Mouse (Mus musculus): ENCODE data around the gene Cyp4v3. TPM values are rescaled to one million over a fixed set of nuclear protein-coding genes. Genes with fewer than 3 reads are reported as not detected.
"Not testable (repeated sequence)": the region's sequence is repeated elsewhere in the genome, so short reads cannot be mapped to it uniquely, and the experiment has no call there.

Cyp4v3 gene
- 1 to 10 TPM; 7.4 to 9.7 (median 8.2) TPM for total RNA-seq (2022)

DNA sequence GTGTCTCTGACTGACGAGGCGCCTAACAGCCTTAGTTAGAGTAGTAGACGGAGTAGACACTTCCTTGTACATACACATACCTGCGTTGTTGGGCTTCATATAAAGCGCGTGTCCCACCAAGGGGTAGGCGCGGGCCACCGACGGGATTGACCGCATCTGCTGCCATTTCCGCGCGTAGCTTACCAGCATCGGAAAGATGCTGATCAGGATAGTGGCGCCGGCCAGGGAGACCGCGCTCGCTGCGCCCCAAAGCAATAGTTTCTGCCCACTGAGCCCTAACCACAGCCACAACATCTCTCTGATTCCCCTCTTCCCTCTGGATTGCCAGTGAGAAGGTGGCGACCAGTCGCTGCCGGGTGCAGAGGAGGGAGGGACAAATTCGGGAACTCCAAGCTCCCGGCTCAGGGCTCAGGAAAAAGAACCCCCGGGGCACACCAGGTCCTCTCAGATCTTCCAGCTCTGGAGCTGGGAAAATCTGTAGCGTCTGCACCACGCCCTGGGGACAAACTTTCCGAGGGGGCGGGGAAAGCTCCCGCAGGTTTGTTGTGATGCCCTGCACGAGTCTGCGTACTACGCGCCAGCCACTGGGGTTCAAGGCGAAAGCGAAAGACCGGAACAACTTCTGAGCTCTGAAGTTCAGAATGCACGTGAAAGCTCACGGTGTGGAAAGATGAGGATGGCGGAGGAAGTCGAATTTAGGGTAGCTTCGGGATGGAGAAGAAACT is at the start of gene Cyp4v3:
TSS of gene Cyp4v3 (minus strand) at position 532 of the 725 bp plus-strand sequence.
- peak; percentile 21 to 33 for DNase-seq (ENCODE audit: low spot score in 2 of 2)

DNA sequence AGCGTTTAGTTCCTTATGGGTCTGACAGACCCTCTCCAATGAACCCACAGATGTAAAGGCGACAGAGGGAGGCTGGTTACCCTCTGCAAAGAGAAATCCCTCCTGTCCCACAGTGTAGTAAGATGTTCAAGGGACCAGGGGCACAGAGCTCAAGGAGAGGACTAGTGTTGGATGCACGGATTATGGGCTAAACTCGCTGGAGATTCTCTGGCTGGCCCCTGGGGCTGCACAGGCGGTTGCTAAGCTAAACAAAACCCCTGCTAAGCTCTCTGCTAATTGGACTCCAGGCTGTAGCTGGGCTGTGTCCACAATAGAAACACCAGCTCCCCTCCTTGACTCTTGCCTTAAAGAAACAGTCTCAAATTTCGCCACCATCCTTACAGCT is 48.9 kb upstream of the Cyp4v3 start, which contains the start of gene Fam149a:
TSS of gene Fam149a (minus strand) at position 329 of the 385 bp plus-strand sequence.
- DNase-seq (ENCODE audit: low spot score in 2 of 2): no peak

DNA sequence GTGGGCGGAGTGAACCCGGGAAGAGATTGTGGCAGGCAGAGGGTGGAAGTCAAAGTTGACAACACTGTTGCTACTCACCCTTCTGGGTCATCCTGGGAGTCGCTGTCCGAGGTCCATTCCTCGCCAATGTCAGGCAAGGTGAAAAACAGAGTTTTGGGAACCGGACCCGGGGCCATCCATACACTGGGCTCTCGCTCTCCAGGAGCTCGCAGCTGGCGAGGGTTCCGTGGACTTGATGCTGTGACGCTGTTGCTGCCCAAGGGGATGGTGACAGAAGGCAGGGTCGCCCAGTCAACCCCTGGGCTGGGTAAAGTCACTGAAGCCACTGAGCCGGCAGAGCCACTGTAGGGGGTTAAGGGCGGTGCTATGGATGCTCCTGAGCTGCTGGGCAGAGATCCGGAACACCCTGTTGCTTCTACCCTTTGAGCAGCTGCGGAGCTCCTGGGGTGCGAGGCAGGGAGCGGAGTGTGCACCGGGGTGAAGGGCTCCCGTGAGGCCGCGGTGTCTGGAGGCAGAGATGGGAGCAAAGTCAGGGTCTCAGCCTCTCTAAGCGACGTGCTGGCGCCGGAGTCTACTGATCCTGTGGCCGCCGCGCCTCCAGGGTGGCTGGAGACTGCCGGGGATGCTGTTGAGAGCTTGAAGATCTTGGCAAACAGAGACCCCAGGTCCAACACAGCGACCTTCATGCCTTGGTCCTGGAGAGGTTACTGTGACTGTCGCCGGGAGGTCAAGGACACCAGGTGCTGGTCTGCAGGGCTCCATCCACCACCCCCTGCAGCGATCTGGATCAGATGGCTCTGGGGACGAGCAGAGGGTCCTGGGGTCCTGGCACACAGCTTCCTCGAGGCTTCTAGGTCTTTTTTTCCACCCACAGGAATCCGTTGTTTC is 48.3 kb upstream of the Cyp4v3 start:
- DNase-seq (ENCODE audit: low spot score in 2 of 2): no peak

DNA sequence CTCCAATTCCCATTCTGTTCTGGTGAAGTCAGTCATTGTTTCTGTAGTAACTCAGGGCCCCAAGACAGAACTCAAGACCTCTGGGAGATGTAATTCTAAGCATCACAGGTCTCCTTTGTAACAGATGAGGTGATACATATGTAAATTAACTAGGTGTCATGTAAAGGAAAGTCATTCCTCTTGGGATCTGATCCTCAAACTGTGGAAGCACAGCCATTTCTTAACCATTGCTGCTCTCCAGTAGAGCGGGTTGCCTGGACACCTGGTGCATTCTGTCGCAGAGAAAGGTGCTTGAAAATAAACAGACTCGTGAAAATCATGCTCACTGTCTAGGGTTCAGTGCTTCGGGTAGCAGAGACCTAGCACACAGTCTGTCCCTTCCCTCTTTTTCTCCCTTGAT is 47.6 kb upstream of the Cyp4v3 start:
- no peak for DNase-seq (ENCODE audit: low spot score in 2 of 2)

DNA sequence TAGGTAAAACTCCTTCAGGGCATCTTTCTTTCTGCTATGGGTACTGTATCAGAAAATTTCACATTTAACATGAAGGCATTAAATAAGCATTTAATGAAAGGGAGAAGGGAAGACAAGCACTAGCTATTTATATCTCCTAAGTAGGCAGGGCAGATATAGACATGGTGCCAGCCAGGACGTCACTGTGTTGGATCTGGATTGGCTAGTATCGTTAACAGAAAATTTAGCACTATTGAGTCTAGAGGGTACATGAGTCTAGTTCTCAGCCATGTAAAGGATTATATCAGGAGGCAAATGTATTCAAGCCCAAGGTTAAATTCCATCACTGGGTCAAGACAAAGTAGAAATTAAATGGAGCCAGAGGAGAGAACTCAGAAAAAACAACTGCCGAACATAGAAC is 41.1 kb upstream of the Cyp4v3 start:
- DNase-seq (ENCODE audit: low spot score in 2 of 2): no peak

DNA sequence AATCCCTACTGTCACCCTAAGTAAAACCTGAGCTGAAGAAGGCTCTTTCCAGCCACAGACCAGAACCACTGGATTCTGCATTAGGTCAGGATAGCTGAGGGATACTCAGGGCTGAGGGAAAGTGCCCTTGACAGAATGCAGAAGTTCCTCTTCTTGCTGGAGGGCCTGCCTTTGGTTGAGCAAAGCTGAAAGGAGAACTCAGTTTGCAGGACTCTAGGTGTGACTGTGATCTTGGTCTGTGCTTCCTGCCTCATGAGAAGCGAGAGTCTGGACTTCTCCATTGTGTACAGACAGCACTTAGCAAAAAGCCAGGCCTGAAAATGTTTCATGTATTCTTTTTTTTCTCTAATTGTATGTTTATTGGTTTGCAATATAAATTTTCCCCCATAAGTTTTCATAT is 34.1 kb upstream of the Cyp4v3 start:
- no peak for DNase-seq (ENCODE audit: low spot score in 2 of 2)

DNA sequence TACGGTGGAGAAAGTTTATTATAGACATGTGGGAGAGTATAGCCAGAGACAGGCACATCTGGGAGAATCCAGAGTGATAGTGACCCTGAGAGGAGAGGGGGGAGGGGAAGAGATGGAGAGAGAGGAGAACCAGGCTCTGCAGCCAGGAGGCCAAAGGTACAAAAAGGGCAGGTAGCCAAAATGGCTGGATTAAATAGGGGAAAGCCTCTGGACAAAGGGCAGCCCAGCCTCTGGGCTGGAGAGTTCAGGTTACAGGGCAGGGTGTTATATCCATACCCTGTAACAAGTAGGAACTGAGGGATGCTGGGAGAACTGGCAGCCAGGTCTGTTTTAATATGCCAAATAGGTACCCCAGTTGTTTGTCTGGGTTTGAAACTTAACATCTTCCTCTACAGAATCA is 30.2 kb upstream of the Cyp4v3 start:
- DNase-seq (ENCODE audit: low spot score in 2 of 2): no peak

DNA sequence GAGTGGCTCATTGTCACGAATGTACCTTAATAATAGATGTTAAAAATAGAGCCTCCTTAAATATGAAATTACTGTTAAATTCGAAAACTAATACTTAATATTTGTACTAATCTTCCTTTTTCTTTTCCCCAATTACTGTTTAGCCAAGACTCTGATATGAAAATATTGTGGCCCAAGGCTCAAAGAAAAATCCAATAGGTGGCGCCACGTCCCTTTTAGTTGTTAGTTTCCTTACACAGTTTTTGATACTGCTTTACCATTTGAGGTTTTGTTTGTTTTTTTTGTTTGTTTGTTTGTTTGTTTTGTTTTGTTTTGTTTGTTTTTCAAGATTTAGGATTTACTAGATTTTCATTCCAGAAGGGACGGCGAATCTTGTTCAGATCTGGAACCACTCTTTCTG is 29.3 kb upstream of the Cyp4v3 start:
- no peak for DNase-seq (ENCODE audit: low spot score in 2 of 2)

DNA sequence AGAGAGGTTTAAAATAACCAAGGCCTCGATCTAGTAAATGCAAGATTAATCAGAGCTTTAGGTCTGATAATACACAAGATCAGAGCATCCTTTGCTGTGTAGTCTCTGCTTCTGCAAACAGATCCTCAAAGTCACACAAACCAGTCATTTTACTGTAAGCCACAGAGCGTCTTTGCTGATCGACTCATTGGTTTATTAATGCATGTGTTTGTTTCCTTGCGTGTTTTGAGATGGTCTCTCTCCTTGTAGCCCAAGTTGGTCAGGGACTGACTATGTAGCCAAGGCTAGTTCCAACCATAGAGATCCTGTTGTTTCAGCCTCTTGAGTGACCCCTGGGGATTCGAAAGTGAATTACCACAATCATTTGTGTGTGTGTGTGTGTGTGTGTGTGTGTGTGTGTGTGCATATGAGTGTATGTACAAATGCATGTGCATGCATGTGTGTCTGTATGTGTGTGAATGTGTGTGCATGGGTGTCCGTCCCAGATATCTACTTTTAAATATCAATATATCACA is 26.1 kb upstream of the Cyp4v3 start:
- no peak for DNase-seq (ENCODE audit: low spot score in 2 of 2)

DNA sequence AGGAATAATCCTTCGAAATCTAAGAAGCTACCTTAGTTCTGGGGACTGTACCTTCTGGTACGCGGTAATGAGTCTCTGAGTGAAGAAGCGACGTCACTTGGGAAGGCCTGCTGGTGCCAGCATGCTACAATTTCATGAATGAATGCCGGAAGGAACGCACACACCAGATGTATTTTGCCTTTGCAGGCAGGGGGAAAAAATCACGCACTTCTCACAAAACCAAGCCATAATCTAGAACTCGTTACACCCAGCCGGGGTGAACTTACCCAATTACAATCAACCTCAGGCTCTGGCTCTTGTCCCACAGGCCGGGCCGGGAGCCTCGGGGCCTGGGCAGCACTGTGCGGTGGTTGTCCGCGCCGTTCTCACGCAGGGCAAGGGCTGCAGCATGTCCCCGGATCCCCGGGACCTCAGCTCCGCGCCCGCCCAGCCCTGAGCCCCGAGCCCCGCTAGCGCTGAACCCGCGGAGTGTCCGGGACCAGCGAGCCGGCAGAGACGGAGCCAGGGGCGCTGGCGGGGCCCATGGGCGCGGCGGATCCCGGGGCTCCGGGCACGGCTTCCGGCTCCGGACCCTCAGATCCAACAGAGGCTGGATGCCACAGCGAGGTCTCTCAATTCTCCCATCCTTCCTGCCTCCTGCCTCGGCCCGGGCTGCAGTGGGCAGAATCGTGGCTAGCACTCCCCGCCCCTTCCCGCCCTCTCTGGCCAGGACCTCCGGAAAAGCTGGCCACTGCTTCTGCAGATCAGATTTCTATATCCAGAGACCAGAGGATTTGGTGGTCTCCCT is 25.3 kb upstream of the Cyp4v3 start:
- DNase-seq (ENCODE audit: low spot score in 2 of 2): peak; percentile 32 to 38

DNA sequence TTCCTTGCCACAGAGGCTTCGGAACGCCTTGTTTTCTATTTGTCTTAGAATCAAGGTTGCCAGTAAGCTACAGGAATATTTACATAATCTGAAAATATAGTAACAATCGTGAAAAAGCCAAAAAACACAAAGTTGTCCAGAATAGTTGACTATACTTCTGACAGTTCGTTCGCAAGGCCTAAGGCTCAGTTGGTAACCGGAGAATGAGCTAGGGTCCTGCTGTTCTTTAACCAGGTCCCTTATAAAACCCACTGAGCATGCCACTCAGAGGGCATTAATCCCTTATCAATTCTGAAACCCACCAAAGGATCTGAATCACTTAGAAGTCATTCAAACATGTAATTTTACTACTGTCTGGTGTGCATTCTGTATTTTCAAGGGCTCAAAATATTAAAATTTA is 22.8 kb upstream of the Cyp4v3 start:
- DNase-seq (ENCODE audit: low spot score in 2 of 2): no peak

DNA sequence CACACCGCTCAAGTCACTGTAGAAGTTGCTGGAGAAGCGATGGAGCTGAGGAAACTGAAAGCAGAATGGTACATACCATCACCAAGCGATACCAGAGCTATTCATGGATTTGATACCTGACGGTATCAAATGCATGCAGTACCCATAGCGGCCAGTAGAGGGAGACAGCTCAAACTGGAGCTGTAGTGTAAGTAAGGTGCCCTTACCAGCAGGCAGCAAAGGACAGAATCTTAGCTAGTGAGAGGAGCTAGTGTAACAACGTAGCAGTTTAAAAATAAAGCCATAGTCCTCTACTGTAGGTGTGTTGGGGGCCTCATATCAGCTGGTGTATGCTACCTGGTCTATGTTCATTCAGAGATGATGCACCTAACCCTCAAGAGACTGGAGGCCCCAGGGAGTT is 12.0 kb upstream of the Cyp4v3 start:
- DNase-seq (ENCODE audit: low spot score in 2 of 2): peak; percentile 26 to 53

DNA sequence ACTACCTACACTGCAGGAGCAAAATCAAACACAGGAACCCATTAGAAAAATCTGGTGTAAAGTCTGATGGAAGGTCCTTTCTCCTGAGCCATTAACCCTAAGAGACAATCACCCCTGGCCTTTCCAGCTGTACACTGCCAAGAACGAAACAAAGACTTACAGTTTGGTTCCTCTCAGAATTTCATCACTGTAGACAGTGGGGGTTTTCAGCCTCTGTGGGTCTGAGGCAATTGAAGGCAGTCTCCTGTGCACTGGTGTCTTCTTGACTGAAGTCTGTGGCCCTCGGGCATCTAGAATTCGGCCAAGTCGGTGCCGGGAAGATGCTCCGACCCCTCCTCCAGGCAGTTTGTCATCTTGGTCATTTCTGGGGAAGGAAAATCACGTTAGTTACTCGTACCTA is 11.3 kb upstream of the Cyp4v3 start:
- no peak for DNase-seq (ENCODE audit: low spot score in 2 of 2)

DNA sequence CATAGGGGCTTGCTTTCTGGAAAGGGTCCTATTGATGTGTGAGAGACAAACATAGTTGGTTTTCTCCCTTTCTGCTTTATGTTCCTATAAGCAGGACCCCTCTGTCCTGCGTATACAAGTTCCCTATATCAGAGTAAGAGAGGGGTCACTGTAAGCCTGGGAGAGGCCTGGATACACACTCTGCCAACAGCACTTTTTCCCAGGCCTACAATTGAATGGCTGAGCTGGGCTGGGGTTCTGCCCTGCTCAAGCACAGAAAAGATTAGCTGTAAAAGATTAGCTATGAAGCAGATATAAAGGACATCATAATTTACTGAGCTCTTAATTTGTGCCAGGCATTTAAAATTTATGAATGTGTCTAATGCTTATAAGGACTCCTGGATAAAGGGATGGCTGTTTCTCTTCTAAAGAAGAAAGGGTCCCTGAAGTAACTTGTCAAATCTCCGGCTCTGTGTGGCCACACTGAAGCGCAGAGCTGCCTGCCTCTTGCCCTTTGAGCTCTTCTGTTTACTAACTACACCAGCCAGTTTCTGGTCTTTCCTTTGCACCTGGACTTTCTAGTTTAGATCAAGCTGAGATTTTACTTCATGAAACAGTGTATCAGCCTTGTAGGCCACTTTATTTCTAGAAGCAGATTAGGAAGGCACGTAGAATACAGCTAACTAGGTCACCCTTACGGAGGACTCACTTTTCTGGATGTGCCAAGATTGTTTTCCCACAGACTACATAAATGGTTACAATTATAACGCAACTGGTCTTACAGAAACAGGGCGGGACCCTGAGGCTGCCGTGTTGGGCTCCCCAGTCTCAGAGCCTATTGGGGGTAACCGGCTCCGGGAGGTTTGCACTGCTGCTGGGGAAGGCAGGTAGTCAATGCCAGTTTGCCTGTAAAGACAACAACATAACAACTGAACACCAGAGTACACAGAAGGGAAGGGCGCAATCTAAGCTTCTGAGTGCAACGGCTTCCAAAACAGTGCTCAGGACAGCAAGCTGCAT is 8.9 kb upstream of the Cyp4v3 start:
- no peak for DNase-seq (ENCODE audit: low spot score in 2 of 2)

DNA sequence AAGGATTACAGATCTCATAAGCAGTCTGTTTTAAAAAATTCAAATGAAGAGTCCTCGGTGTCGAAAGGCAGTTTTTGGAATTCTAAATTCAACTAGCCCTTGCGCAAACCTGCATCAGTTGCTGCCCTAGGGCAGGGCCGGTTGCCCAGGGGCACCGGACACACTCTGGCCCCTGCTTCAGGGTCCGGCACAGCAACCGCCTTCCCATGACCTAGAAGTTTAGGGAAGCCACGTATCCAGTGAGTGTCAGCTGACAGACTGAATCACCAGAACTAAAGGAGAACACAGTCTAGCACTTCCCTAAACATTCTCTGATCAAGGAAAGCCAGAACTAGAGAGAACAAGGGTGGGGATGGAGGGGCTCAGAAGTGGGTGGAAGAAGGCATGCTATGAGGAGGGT is 477 bp upstream of the Cyp4v3 start:
- DNase-seq (ENCODE audit: low spot score in 2 of 2): peak in 1 of 2 experiments; percentile 5

DNA sequence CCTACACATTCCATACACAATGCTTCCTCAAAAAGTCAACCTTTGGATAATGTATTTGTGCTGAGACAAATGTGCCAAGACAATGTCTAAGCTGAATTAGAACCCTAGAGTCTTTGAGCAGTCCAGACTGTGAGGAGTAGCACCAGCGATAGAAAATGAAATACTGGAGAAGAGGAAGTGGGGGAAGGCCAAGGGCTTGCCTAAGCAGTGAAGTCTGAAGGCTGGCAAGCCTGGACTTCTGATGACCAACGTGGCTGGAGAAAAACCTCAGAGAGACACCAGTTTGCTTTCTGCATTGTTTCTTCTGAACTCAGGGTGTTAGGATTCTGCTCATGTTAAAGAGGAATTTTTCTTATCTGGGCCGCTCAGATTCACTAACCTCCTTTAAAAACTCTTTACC is 2.2 kb downstream of the Cyp4v3 start:
- no peak for DNase-seq (ENCODE audit: low spot score in 2 of 2)

DNA sequence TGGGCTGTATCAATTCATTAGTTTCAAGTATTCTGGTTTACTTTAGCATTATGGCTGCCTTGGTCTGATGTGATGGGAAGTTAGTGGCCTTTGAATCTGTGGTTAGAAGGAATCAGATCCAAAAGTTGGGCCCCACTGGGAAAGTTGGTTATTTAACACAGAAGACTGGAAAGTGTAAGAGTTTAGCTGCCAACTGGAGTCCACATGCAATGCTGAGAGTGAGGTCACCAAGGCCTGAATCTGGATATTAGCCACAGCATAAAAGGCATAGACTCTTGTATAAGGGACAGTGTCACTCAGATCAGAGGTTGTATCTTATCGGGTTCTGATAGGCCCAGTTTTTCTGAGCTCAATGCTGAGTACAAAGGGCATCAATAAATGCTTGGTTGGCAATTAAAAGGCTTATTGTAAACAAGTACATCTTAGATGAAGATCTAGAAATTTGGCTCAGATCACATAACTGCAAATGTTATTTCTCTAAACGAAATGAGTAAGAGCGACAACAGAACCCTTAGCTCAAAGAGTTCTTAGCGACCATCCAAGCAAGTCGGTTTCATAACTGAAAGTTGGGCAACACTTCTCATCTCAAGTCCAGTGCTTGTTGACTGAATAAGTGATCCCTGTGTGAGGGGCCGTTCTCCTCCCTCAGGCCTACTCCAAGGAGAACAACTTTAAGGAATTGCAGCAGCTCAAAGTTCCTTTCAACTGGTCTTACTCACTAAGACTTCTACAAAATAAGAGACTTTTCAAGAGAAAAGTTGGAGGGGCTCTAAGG is 3.6 kb downstream of the Cyp4v3 start:
- DNase-seq (ENCODE audit: low spot score in 2 of 2): no peak

DNA sequence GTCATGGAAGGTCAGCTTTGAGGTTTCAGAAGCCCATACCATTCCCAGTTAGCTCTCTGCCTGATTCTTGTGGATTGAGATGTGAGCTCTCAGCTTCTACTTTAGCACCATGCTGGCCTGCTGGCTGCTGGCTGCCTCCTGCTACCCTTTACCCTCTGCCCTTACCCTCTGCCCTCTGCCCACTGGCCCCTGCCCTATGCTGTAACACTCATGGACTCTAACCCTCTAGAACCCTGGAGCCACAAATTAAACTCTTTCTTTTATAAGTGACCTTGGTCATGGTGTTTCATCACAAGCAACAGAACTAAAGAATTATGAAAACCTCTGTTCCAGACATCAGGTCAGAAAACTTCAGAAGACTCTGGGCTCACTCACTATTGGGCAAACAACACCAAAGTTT is 5.9 kb downstream of the Cyp4v3 start:
- DNase-seq (ENCODE audit: low spot score in 2 of 2): not testable (repeated sequence)

DNA sequence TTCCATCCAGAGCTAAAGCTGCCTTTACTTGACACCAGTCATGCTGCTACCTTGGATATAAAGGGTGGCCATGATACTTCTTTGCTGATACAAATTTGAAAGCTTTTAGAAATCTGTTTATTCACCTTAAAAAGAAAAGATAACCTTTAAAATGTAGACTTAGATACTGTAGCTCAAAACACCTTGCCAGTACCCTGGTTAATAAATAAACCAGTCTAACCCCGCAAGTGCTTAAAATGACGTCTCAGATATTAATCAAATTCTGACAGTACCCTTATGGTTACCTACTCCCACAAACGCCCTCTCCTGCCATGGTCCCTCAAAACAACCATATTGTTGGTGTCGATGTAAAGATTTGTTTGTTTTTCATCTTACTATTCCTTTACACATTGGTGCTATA is 8.9 kb downstream of the Cyp4v3 start:
- DNase-seq (ENCODE audit: low spot score in 2 of 2): no peak

DNA sequence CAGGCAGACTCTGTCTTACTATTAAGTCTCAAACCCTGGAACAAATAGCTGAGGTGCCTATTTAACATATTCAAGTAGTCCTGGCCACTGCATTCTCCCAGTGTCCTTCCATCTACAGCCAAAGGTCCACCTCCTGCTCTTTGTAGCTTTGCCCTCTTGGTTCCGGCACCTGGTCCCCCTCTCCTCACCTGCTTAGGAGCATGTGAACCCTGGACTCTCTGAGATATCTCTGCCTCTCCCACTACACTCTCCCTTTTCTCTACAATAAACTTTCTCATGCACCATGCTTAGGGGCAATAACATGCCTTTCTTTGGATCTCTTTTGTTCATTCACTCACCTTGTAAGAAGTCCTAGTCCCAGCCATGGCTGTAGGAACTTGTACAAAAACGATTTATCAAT is 11.7 kb downstream of the Cyp4v3 start:
- no peak for DNase-seq (ENCODE audit: low spot score in 2 of 2)

Measured in left cerebral cortex, adult 8-10 months (tissue).